Mouse (Mus musculus) testis, adult 2 months (tissue): ENCODE data around the gene Ccdc137. TPM values are rescaled to one million over a fixed set of nuclear protein-coding genes. Genes with fewer than 3 reads are reported as not detected.

ENCODE experiments used
- H3K27ac ChIP-seq: fragments of 200-500 bp; 2 replicates; pipeline ENCODE4 v1.5.1; 2012; ENCODE audit warnings: low read depth, low read length; ENCODE audit not compliant: control insufficient read depth, insufficient read depth
- H3K27me3 ChIP-seq: fragments of 200-500 bp; 2 replicates; pipeline ENCODE4 v1.6.1; 2012; ENCODE audit warnings: mild to moderate bottlenecking, low read length, moderate library complexity; ENCODE audit not compliant: control insufficient read depth, insufficient read depth
- H3K36me3 ChIP-seq: fragments of 200-500 bp; 2 replicates; pipeline ENCODE4 v1.6.1; 2012; ENCODE audit warnings: mild to moderate bottlenecking, low read length; ENCODE audit not compliant: control insufficient read depth, insufficient read depth
- H3K4me1 ChIP-seq: fragments of 200-500 bp; 2 replicates; pipeline ENCODE4 v1.6.1; 2012; ENCODE audit warnings: low read length; ENCODE audit not compliant: control insufficient read depth, insufficient read depth
- H3K4me3 ChIP-seq: fragments of 200-500 bp; 2 replicates; pipeline ENCODE4 v1.5.1; 2012; ENCODE audit warnings: low read depth, mild to moderate bottlenecking, low read length, moderate library complexity, mixed read lengths; ENCODE audit not compliant: control insufficient read depth
- CTCF ChIP-seq: fragments of 200-500 bp; IDR thresholded peaks from 2 replicates; pipeline ENCODE4 v1.5.1; 2012; ENCODE audit warnings: low read depth, mild to moderate bottlenecking, inconsistent platforms, low read length, moderate library complexity; ENCODE audit not compliant: control insufficient read depth, insufficient read depth, insufficient replicate concordance
- POLR2A ChIP-seq: fragments of 200-500 bp; IDR thresholded peaks from 2 replicates; pipeline ENCODE4 v1.6.1; 2012; ENCODE audit warnings: low read depth, mild to moderate bottlenecking, inconsistent platforms, low read length, moderate library complexity; ENCODE audit not compliant: control insufficient read depth
- polyA plus RNA-seq: library from polyadenylated mRNA; depleted of rRNA; stranded (reverse); fragments of >200 nt; gene quantifications from 2 replicates; pipeline ENCODE4 v1.2.3, GENCODE M21; 2012

The Ccdc137 gene
- polyA plus RNA-seq, 1 experiment = 6.9 TPM

- no peak overlapping the region for H3K4me3 ChIP-seq
- no peaks in the 10 kb centered on the region for H3K4me1 ChIP-seq
- TF ChIP-seq CTCF = no peak
- TF ChIP-seq POLR2A = no peak
Measured at GRCm38 (mm10) chr11:120501018-120501417, 43.1 kb downstream of the Ccdc137 start.

GRCm38 (mm10) chr11:120501701-120502100 lies 43.8 kb downstream of the Ccdc137 start:
- no peak overlapping the region for H3K27ac ChIP-seq
- H3K4me3 ChIP-seq = no peak overlapping the region
- TF ChIP-seq CTCF = no peak
- no peak for TF ChIP-seq POLR2A
- no peaks in the 10 kb centered on the region for H3K36me3 ChIP-seq
- H3K4me1 ChIP-seq = no peaks in the 10 kb centered on the region
- H3K27me3 ChIP-seq = no peaks in the 10 kb centered on the region

More at GRCm38 (mm10) chr11:120501018-120501417, 43.1 kb downstream of the Ccdc137 start:
- Histone ChIP-seq H3K27me3 (no peaks in the 10 kb centered on the region), H3K27ac (no peak overlapping the region), H3K36me3 (no peaks in the 10 kb centered on the region; the same call in 1 of the 2 replicates)

GRCm38 (mm10) chr11:120505661-120506060 lies 47.7 kb downstream of the Ccdc137 start:
- TF ChIP-seq CTCF (no peak), POLR2A (no peak)

GRCm38 (mm10) chr11:120506899-120507298 lies 49.0 kb downstream of the Ccdc137 start:
- H3K36me3 ChIP-seq = no peaks in the 10 kb centered on the region
- H3K27ac ChIP-seq = no peak overlapping the region
- TF ChIP-seq POLR2A (no peak), CTCF (no peak)
- no peak overlapping the region for H3K4me3 ChIP-seq
- no peaks in the 10 kb centered on the region for H3K27me3 ChIP-seq
- peaks cover 4% of the 10 kb centered on the region for H3K4me1 ChIP-seq

More at GRCm38 (mm10) chr11:120505661-120506060, 47.7 kb downstream of the Ccdc137 start:
- no peaks in the 10 kb centered on the region for H3K27me3 ChIP-seq
- peaks cover 3% of the 10 kb centered on the region; the same call in 1 of the 2 replicates for H3K4me1 ChIP-seq
- no peak overlapping the region for H3K4me3 ChIP-seq
- no peaks in the 10 kb centered on the region for H3K36me3 ChIP-seq
- no peak overlapping the region for H3K27ac ChIP-seq

- Histone ChIP-seq H3K27ac (no peak overlapping the region), H3K4me3 (no peak overlapping the region), H3K36me3 (no peaks in the 10 kb centered on the region), H3K27me3 (no peaks in the 10 kb centered on the region), H3K4me1 (peaks cover 4% of the 10 kb centered on the region)
- TF ChIP-seq POLR2A (no peak), CTCF (no peak)
Measured at GRCm38 (mm10) chr11:120507611-120508289, 49.8 kb downstream of the Ccdc137 start.

GRCm38 (mm10) chr11:120508290-120508870 lies 50.5 kb downstream of the Ccdc137 start:
- no peak for TF ChIP-seq CTCF
- TF ChIP-seq POLR2A = no peak
- Histone ChIP-seq H3K4me1 (peaks cover 4% of the 10 kb centered on the region), H3K27me3 (no peaks in the 10 kb centered on the region), H3K36me3 (no peaks in the 10 kb centered on the region), H3K4me3 (no peak overlapping the region), H3K27ac (no peak overlapping the region)

- H3K27me3 ChIP-seq = no peaks in the 10 kb centered on the region
- peaks cover 4% of the 10 kb centered on the region for H3K4me1 ChIP-seq
- H3K27ac ChIP-seq = no peak overlapping the region
- no peaks in the 10 kb centered on the region for H3K36me3 ChIP-seq
- TF ChIP-seq CTCF (no peak), POLR2A (no peak)
- H3K4me3 ChIP-seq = no peak overlapping the region
Measured at GRCm38 (mm10) chr11:120509940-120510339, 52.0 kb downstream of the Ccdc137 start.

- peaks cover 7% of the 10 kb centered on the region for H3K4me1 ChIP-seq
- H3K27me3 ChIP-seq = no peaks in the 10 kb centered on the region
- H3K36me3 ChIP-seq = no peaks in the 10 kb centered on the region
- no peak for TF ChIP-seq CTCF
- no peak for TF ChIP-seq POLR2A
- H3K4me3 ChIP-seq = no peak overlapping the region
- H3K27ac ChIP-seq = no peak overlapping the region
Measured at GRCm38 (mm10) chr11:120510375-120511030, 52.6 kb downstream of the Ccdc137 start.
